Mouse (Mus musculus) neutrophil, adult 59 days (primary cell): Measurements from ENCODE around the gene Dnajc6. TPM values are rescaled to one million over a fixed set of nuclear protein-coding genes. Genes with fewer than 3 reads are reported as not detected.

Experiments used
- total RNA-seq, 2 experiments: library from RNA; stranded (reverse); gene quantifications; 1 replicate in 1 of 2; 2 replicates in 1 of 2; pipeline ENCODE4 v1.2.4; 2023

Gene Dnajc6
- total RNA-seq, result 1 to 10 TPM; 1.1 to 2.9 TPM

DNA sequence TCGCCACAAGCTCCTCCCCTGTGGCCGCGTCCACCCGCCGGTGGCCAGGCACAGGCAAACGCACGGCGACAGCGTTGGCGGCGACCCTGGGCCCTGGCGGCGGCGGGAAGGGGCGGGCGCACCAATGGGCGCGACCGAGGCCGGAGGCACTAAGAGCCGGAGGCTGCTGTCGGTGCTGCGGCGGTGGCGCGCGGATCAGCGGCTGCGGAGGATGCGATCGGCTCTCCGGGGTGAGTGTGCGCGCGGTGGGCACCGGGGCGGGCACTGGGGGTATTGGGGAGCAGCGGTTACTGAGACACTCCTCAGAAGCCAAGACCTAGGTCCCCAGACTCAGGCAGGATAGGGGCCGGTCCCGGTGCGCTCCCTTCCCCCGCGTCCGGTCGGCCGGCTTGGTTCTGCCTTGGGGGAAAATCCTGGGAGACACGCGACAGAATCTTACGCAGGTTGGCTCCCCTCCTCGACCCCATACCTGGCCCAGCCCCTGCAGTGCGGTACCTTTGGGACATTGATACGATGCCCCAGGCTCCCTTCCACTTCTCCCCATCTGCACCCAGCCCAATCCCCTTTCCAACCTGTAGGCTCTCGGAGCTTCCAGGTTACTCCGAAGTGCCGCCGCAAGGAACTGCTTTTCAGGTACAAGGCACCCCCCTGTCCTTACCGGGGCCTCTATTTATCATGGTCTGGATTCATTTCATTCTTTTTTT is at the start of gene Dnajc6:
TSS of gene Dnajc6 (plus strand) at position 115 of the 704 bp plus-strand sequence.

DNA sequence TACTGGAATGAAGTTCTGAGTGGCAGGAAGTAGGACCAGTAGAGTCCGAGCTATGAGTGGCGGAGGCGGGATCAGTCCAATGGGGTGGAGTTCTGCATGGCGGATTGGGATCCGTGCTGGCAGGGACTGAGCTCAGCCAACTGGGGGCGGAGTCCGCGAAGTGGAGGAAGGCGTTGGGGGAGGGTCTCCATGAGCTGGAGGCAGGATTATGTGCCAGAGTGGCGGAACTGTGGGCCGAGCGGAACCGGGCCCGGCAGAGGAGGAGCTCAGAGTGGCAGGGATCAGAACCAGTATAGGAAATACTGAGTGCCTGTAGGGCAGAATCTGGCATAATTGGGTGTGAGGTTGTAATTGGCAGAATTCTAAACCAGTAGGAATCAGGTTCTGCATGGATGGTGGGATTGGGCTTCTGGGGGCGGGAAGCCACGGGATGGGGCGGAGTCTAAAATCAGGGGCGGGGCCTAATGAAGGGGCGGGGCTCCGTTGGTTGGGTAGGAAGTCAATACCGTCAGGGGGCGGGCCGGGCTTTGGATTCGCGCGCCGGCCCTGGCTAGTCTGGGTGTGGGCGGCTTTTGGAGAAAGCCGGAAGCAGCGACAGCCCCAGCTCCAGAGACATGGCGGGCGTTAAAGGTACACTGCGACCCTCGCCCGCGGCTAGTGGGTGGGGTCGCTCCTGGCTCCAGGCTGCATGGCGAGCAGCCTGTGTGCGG is 150.9 kb downstream of the Dnajc6 start, which contains the start of gene Leprot:
TSS of gene Leprot (plus strand) at position 523 of the 710 bp plus-strand sequence.

Other genes with a start within 250 kb of the Dnajc6 start
- 100 to 1,000 TPM; 170 to 191 TPM for gene Jak1, start 231.4 kb upstream of the Dnajc6 start, total RNA-seq
- gene Ak4, start 77.4 kb upstream of the Dnajc6 start, total RNA-seq, result 1 to 10 TPM in 1 of 2 experiments, under 1 TPM in 1; 0.49 to 1.2 TPM
- gene Leprot, start 151.1 kb downstream of the Dnajc6 start, total RNA-seq, result 10 to 100 TPM; 47.5 to 55.4 TPM
- 1 to 10 TPM in 1 of 2 experiments, under 1 TPM in 1; 0.87 to 1.0 TPM for gene Lepr, start 220.8 kb downstream of the Dnajc6 start, total RNA-seq